Mouse (Mus musculus): ENCODE data around the gene Itk. TPM values are rescaled to one million over a fixed set of nuclear protein-coding genes. Genes with fewer than 3 reads are reported as not detected.

The Itk gene
- polyA plus RNA-seq, 1 experiment, result 0.05 TPM

- Histone ChIP-seq H3K36me3 (ENCODE audit: control insufficient read depth, insufficient read depth) (no peaks in the 10 kb centered on the region), H3K27me3 (ENCODE audit: control insufficient read depth, insufficient read depth, insufficient read length) (no peaks in the 10 kb centered on the region), H3K79me3 (ENCODE audit: low read depth) (no peaks in the 10 kb centered on the region), H3ac (ENCODE audit: control insufficient read depth, insufficient read length, low read depth) (no peak overlapping the region), H3K79me2 (ENCODE audit: control insufficient read depth, insufficient read depth) (no peaks in the 10 kb centered on the region), H3K4me3 (ENCODE audit: insufficient read depth, poor library complexity, severe bottlenecking) (no peak overlapping the region)
- TF ChIP-seq MAX (IDR thresholded peaks at IDR 0.05) (no peak), FOSL1 (IDR thresholded peaks at IDR 0.05; ENCODE audit: insufficient read depth, low read length, poor library complexity, severe bottlenecking) (no peak), USF1 (IDR thresholded peaks at IDR 0.05; ENCODE audit: low read depth) (no peak)
These were observed 1.3 kb upstream of the Itk start for GRCm38 (mm10) chr11:46390621-46391020.

GRCm38 (mm10) chr11:46388438-46388837 is 877 bp downstream of the Itk start:
- Histone ChIP-seq H3K36me3 (ENCODE audit: control insufficient read depth, insufficient read depth) (no peaks in the 10 kb centered on the region), H3K79me3 (ENCODE audit: low read depth) (no peaks in the 10 kb centered on the region), H3K4me3 (ENCODE audit: insufficient read depth, poor library complexity, severe bottlenecking) (no peak overlapping the region), H3K27me3 (ENCODE audit: control insufficient read depth, insufficient read depth, insufficient read length) (no peaks in the 10 kb centered on the region), H3K79me2 (ENCODE audit: control insufficient read depth, insufficient read depth) (no peaks in the 10 kb centered on the region), H3ac (ENCODE audit: control insufficient read depth, insufficient read length, low read depth) (no peak overlapping the region)
- TF ChIP-seq CTCF (IDR thresholded peaks at IDR 0.05; ENCODE audit: control insufficient read depth, insufficient read depth, insufficient read length) (no peak), MAX (IDR thresholded peaks at IDR 0.05) (no peak), MYOG (IDR thresholded peaks at IDR 0.05; ENCODE audit: control insufficient read depth, extremely low read depth, insufficient read length) (no peak), CEBPB (IDR thresholded peaks at IDR 0.05; ENCODE audit: low read depth) (no peak), MYOD1 (IDR thresholded peaks at IDR 0.05; ENCODE audit: control insufficient read depth, insufficient read length, low read depth) (no peak), USF1 (IDR thresholded peaks at IDR 0.05; ENCODE audit: low read depth) (no peak), FOSL1 (IDR thresholded peaks at IDR 0.05; ENCODE audit: insufficient read depth, low read length, poor library complexity, severe bottlenecking) (no peak)

GRCm38 (mm10) chr11:46387061-46387460 is 2.3 kb downstream of the Itk start:
- Histone ChIP-seq H3K27me3 (ENCODE audit: control insufficient read depth, insufficient read depth, insufficient read length) (no peaks in the 10 kb centered on the region), H3K4me3 (ENCODE audit: insufficient read depth, poor library complexity, severe bottlenecking) (no peak overlapping the region)

DNA sequence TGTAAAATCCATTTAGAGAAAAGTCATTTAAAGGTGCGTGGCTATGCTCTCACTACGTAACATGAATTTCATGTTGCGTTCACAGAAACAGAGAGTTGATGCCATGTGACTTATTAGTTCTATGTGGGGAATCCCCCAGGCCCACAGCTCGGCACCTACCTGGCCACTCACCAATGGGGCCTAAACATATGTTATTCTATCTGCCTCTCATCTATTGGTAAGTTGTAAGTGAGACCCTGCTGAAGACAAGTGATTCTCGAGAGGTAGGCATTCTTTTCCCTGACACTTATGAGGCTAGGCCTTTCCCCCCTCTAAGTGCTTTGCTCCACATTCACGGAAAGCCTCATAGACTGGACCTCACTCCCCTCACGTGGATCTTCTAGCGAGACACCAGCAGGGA is 2.8 kb downstream of the Itk start:
- H3K79me2 ChIP-seq (ENCODE audit: control insufficient read depth, insufficient read depth), result no peaks in the 10 kb centered on the region
- H3K36me3 ChIP-seq (ENCODE audit: control insufficient read depth, insufficient read depth), result no peaks in the 10 kb centered on the region
- no peaks in the 10 kb centered on the region for H3K79me3 ChIP-seq (ENCODE audit: low read depth)
- TF ChIP-seq MAX (IDR thresholded peaks at IDR 0.05) (no peak), USF1 (IDR thresholded peaks at IDR 0.05; ENCODE audit: low read depth) (no peak), MYOD1 (IDR thresholded peaks at IDR 0.05; ENCODE audit: control insufficient read depth, insufficient read length, low read depth) (no peak), MYOG (IDR thresholded peaks at IDR 0.05; ENCODE audit: control insufficient read depth, extremely low read depth, insufficient read length) (no peak), CTCF (IDR thresholded peaks at IDR 0.05; ENCODE audit: control insufficient read depth, insufficient read depth, insufficient read length) (no peak), CEBPB (IDR thresholded peaks at IDR 0.05; ENCODE audit: low read depth) (no peak), FOSL1 (IDR thresholded peaks at IDR 0.05; ENCODE audit: insufficient read depth, low read length, poor library complexity, severe bottlenecking) (no peak)
- no peak overlapping the region for H3K4me3 ChIP-seq (ENCODE audit: insufficient read depth, poor library complexity, severe bottlenecking)
- H3K27me3 ChIP-seq (ENCODE audit: control insufficient read depth, insufficient read depth, insufficient read length), result no peaks in the 10 kb centered on the region
- no peak overlapping the region for H3ac ChIP-seq (ENCODE audit: control insufficient read depth, insufficient read length, low read depth)

More at GRCm38 (mm10) chr11:46387061-46387460, 2.3 kb downstream of the Itk start:
- Histone ChIP-seq H3K79me2 (ENCODE audit: control insufficient read depth, insufficient read depth) (no peaks in the 10 kb centered on the region), H3ac (ENCODE audit: control insufficient read depth, insufficient read length, low read depth) (no peak overlapping the region), H3K79me3 (ENCODE audit: low read depth) (no peaks in the 10 kb centered on the region), H3K36me3 (ENCODE audit: control insufficient read depth, insufficient read depth) (no peaks in the 10 kb centered on the region)
- TF ChIP-seq FOSL1 (IDR thresholded peaks at IDR 0.05; ENCODE audit: insufficient read depth, low read length, poor library complexity, severe bottlenecking), result no peak
- no peak for TF ChIP-seq CEBPB (IDR thresholded peaks at IDR 0.05; ENCODE audit: low read depth)
- TF ChIP-seq MAX (IDR thresholded peaks at IDR 0.05), result no peak
- TF ChIP-seq MYOD1 (IDR thresholded peaks at IDR 0.05; ENCODE audit: control insufficient read depth, insufficient read length, low read depth), result no peak
- no peak for TF ChIP-seq CTCF (IDR thresholded peaks at IDR 0.05; ENCODE audit: control insufficient read depth, insufficient read depth, insufficient read length)
- no peak for TF ChIP-seq USF1 (IDR thresholded peaks at IDR 0.05; ENCODE audit: low read depth)
- TF ChIP-seq MYOG (IDR thresholded peaks at IDR 0.05; ENCODE audit: control insufficient read depth, extremely low read depth, insufficient read length), result no peak

- Histone ChIP-seq H3K27me3 (ENCODE audit: control insufficient read depth, insufficient read depth, insufficient read length) (no peaks in the 10 kb centered on the region), H3K79me3 (ENCODE audit: low read depth) (no peaks in the 10 kb centered on the region), H3K79me2 (ENCODE audit: control insufficient read depth, insufficient read depth) (no peaks in the 10 kb centered on the region), H3ac (ENCODE audit: control insufficient read depth, insufficient read length, low read depth) (no peak overlapping the region), H3K4me3 (ENCODE audit: insufficient read depth, poor library complexity, severe bottlenecking) (no peak overlapping the region), H3K36me3 (ENCODE audit: control insufficient read depth, insufficient read depth) (no peaks in the 10 kb centered on the region)
- no peak for TF ChIP-seq CTCF (IDR thresholded peaks at IDR 0.05; ENCODE audit: control insufficient read depth, insufficient read depth, insufficient read length)
- TF ChIP-seq FOSL1 (IDR thresholded peaks at IDR 0.05; ENCODE audit: insufficient read depth, low read length, poor library complexity, severe bottlenecking), result no peak
These were observed 4.4 kb downstream of the Itk start for GRCm38 (mm10) chr11:46384925-46385324.

DNA sequence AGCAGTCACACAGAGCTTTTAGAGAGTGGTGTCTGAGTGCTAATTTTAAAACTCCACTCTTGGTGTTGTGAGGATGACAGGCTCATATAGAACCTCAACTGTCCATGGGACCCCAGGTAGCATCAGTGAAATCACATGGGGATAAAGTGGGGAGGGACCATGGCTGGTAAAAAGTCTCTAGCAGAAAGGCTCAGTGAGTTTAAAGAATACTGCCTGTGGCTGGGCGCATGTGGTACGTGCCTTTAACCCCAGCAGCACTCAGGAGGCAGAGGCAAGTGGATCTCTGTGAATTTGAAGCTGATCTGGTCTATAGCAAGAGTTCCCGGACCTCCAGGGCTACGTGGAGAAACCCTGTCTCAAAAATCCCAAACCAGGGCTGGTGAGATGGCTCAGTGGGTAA is 6.8 kb downstream of the Itk start:
- no peaks in the 10 kb centered on the region for H3K36me3 ChIP-seq (ENCODE audit: control insufficient read depth, insufficient read depth)
- no peak overlapping the region for H3ac ChIP-seq (ENCODE audit: control insufficient read depth, insufficient read length, low read depth)
- no peak overlapping the region for H3K4me3 ChIP-seq (ENCODE audit: insufficient read depth, poor library complexity, severe bottlenecking)
- TF ChIP-seq FOSL1 (IDR thresholded peaks at IDR 0.05; ENCODE audit: insufficient read depth, low read length, poor library complexity, severe bottlenecking) (no peak), CEBPB (IDR thresholded peaks at IDR 0.05; ENCODE audit: low read depth) (no peak), MAX (IDR thresholded peaks at IDR 0.05) (no peak), MYOD1 (IDR thresholded peaks at IDR 0.05; ENCODE audit: control insufficient read depth, insufficient read length, low read depth) (no peak), USF1 (IDR thresholded peaks at IDR 0.05; ENCODE audit: low read depth) (no peak), CTCF (IDR thresholded peaks at IDR 0.05; ENCODE audit: control insufficient read depth, insufficient read depth, insufficient read length) (no peak), MYOG (IDR thresholded peaks at IDR 0.05; ENCODE audit: control insufficient read depth, extremely low read depth, insufficient read length) (no peak)
- no peaks in the 10 kb centered on the region for H3K27me3 ChIP-seq (ENCODE audit: control insufficient read depth, insufficient read depth, insufficient read length)
- no peaks in the 10 kb centered on the region for H3K79me2 ChIP-seq (ENCODE audit: control insufficient read depth, insufficient read depth)
- no peaks in the 10 kb centered on the region for H3K79me3 ChIP-seq (ENCODE audit: low read depth)
